22 mouse cellular contexts compared by ENCODE assay signal in the genomic region with DNA sequence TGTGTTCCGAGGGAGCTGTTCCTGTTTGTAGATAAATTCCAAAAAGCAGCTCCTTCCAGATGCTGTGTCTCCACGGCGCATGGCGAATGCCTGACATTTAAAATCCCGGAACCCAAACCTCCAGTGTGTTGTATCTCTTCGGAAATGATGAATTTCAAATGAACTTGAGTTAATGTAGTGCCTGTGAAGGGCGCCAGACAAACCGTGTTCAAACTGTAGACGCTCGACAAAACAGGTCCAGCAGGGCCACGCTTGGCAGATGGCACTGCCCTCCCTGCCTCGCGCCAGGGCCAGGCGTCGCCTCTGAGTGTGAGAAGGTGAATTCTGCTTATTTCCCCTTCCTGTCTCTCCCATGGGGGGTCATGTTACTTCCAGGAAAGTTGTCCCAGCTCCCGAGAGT.
DNase-seq lines count a peak whose midpoint lies in the region; ATAC-seq and TF ChIP-seq lines count a peak whose summit lies in the region.
"Had no signal": no experiment of that assay in that cellular context is flagged by ENCODE, and none has a peak within 500 bp of the region (broad histone marks: within the 10 kb centered on the region; RNA-seq: fewer than 3 reads in every experiment).

No protein-coding gene starts in this region.

- no peak overlapping the region for H3K4me2 ChIP-seq in forebrain, embryonic 15.5 days (replicated peaks)
- no peak overlapping the region for H3K4me2 ChIP-seq in forebrain, embryonic 11.5 days (ENCODE audit: low read depth, low read length, severe bottlenecking)
- H3K4me2 ChIP-seq in lung, embryonic 14.5 days, result no peak overlapping the region
- H3K4me2 ChIP-seq in lung, postnatal 0 days (replicated peaks; ENCODE audit: low read depth, low read length), result no peak overlapping the region
- H3K4me2 ChIP-seq: hindbrain, embryonic 12.5 days; hindbrain, embryonic 15.5 days had no signal

- H3K9me3 ChIP-seq in forebrain, embryonic 15.5 days, result no peaks in the 10 kb centered on the region
- no peaks in the 10 kb centered on the region for H3K9me3 ChIP-seq in forebrain, embryonic 11.5 days (ENCODE audit: control insufficient read depth, low read length)
- H3K9me3 ChIP-seq in lung, embryonic 14.5 days (ENCODE audit: low read depth, low read length), result no peaks in the 10 kb centered on the region
- H3K9me3 ChIP-seq in lung, postnatal 0 days (ENCODE audit: low read length), result no peaks in the 10 kb centered on the region
- H3K9me3 ChIP-seq: heart, embryonic 10.5 days; hindbrain, embryonic 12.5 days; hindbrain, embryonic 15.5 days had no signal

- H3K4me1 ChIP-seq in forebrain, embryonic 15.5 days, result peaks cover 27% of the 10 kb centered on the region
- H3K4me1 ChIP-seq in forebrain, embryonic 11.5 days (replicated peaks; ENCODE audit: control insufficient read depth, insufficient read depth, low read length), result 0 out of 2 replicates have a peak, but pooled peaks cover 3% of the 10 kb centered on the region
- no peaks in the 10 kb centered on the region for H3K4me1 ChIP-seq in lung, embryonic 14.5 days (ENCODE audit: insufficient read depth)
- no peaks in the 10 kb centered on the region for H3K4me1 ChIP-seq in lung, postnatal 0 days (ENCODE audit: insufficient read depth, low read depth, low read length)
- H3K4me1 ChIP-seq: heart, embryonic 10.5 days; hindbrain, embryonic 15.5 days had no signal

- 0 out of 2 replicates have a peak, but pooled peaks have one; percentile 35 for ATAC-seq in forebrain, embryonic 15.5 days (replicated peaks)
- no peak for ATAC-seq in forebrain, embryonic 11.5 days (replicated peaks; ENCODE audit: low FRiP score)
- no peak for ATAC-seq in lung, embryonic 14.5 days (ENCODE audit: insufficient read depth)
- no peak for ATAC-seq in lung, postnatal 0 days
- ATAC-seq: intestine, postnatal 0 days; Patski had no signal

- 61% methylated on average over 16 of the region's 16 CpGs for WGBS in forebrain, embryonic 15.5 days
- 90% methylated on average over 16 of the region's 16 CpGs for WGBS in forebrain, embryonic 11.5 days
- WGBS in lung, embryonic 14.5 days, result 62% methylated on average over 16 of the region's 16 CpGs
- WGBS in lung, postnatal 0 days, result 67% methylated on average over 16 of the region's 16 CpGs

- peak; percentile 18 to 21 for DNase-seq in cerebellum, postnatal 14 days
- no peak for DNase-seq in cerebellum, postnatal 4 days (ENCODE audit: low spot score in 2 of 2)
- no peak for DNase-seq in forebrain, embryonic 11.5 days (ENCODE audit: low spot score)
- peak; percentile 24 for DNase-seq in lung, embryonic 14.5 days
- no peak for DNase-seq in lung, postnatal 0 days (ENCODE audit: low spot score)
- DNase-seq in brain, embryonic 14.5 days (ENCODE audit: low read depth), result peak; percentile 71
- DNase-seq: adrenal gland, postnatal 10 days; adrenal gland, postnatal 36 days; B cell, adult 2 months; cerebellum, adult 11-12 months; cerebellum, adult 8-10 months; gastrocnemius, postnatal 25 days; heart, adult 18-20 months; kidney, adult 2 months had no signal

- H3K9ac ChIP-seq in forebrain, embryonic 15.5 days (replicated peaks), result no peak overlapping the region
- no peak overlapping the region for H3K9ac ChIP-seq in forebrain, embryonic 11.5 days (ENCODE audit: low read length)
- H3K9ac ChIP-seq in lung, embryonic 14.5 days, result no peak overlapping the region
- no peak overlapping the region for H3K9ac ChIP-seq in lung, postnatal 0 days (replicated peaks; ENCODE audit: low read depth)
- H3K9ac ChIP-seq: hindbrain, embryonic 12.5 days; hindbrain, embryonic 15.5 days had no signal

- TF ChIP-seq EP300 in lung, postnatal 0 days (IDR thresholded peaks at IDR 0.05), result no peak

- H3K36me3 ChIP-seq in forebrain, embryonic 15.5 days, result no peaks in the 10 kb centered on the region
- no peaks in the 10 kb centered on the region for H3K36me3 ChIP-seq in forebrain, embryonic 11.5 days (ENCODE audit: control insufficient read depth, insufficient read depth, low read length)
- H3K36me3 ChIP-seq in lung, embryonic 14.5 days (ENCODE audit: insufficient read depth), result no peaks in the 10 kb centered on the region
- no peaks in the 10 kb centered on the region for H3K36me3 ChIP-seq in lung, postnatal 0 days (ENCODE audit: insufficient read depth, low read length)
- H3K36me3 ChIP-seq: G1E; heart, embryonic 10.5 days; hindbrain, embryonic 12.5 days; hindbrain, embryonic 15.5 days had no signal

- no peak for TF ChIP-seq CTCF in lung, embryonic 14.5 days (IDR thresholded peaks at IDR 0.05; ENCODE audit: low read depth)
- no peak for TF ChIP-seq CTCF in lung, postnatal 0 days (IDR thresholded peaks at IDR 0.05)
- no peak for TF ChIP-seq CTCF in brain, embryonic 14.5 days (IDR thresholded peaks at IDR 0.05; ENCODE audit: borderline replicate concordance, extremely low read depth, insufficient read depth, insufficient read length)

- H3K27ac ChIP-seq in forebrain, embryonic 15.5 days (replicated peaks), result peak overlapping the region; percentile 39; the same call in 1 of the 2 replicates
- H3K27ac ChIP-seq in forebrain, embryonic 11.5 days (ENCODE audit: low read depth, low read length), result no peak overlapping the region
- no peak overlapping the region for H3K27ac ChIP-seq in lung, embryonic 14.5 days (ENCODE audit: low read depth)
- no peak overlapping the region for H3K27ac ChIP-seq in lung, postnatal 0 days (ENCODE audit: low read length)
- H3K27ac ChIP-seq: heart, embryonic 10.5 days; hindbrain, embryonic 12.5 days; hindbrain, embryonic 15.5 days had no signal

- H3K4me3 ChIP-seq in forebrain, embryonic 15.5 days, result no peak overlapping the region
- H3K4me3 ChIP-seq in forebrain, embryonic 11.5 days (ENCODE audit: low read depth, low read length), result no peak overlapping the region
- no peak overlapping the region for H3K4me3 ChIP-seq in lung, embryonic 14.5 days (ENCODE audit: low read depth, low read length)
- H3K4me3 ChIP-seq in lung, postnatal 0 days (ENCODE audit: low read depth, low read length), result no peak overlapping the region
- H3K4me3 ChIP-seq: heart, embryonic 10.5 days; hindbrain, embryonic 12.5 days; hindbrain, embryonic 15.5 days had no signal

- no peaks in the 10 kb centered on the region for H3K27me3 ChIP-seq in forebrain, embryonic 15.5 days
- H3K27me3 ChIP-seq in forebrain, embryonic 11.5 days (ENCODE audit: control insufficient read depth, insufficient read depth, low read length), result no peaks in the 10 kb centered on the region
- H3K27me3 ChIP-seq in lung, embryonic 14.5 days (ENCODE audit: insufficient read depth, low read length), result no peaks in the 10 kb centered on the region
- H3K27me3 ChIP-seq in lung, postnatal 0 days (replicated peaks; ENCODE audit: insufficient read depth, low read length), result no peaks in the 10 kb centered on the region
- H3K27me3 ChIP-seq: CH12.LX had no signal

- TF ChIP-seq POLR2A in brain, embryonic 14.5 days (IDR thresholded peaks at IDR 0.05; ENCODE audit: borderline replicate concordance, extremely low read depth, insufficient read depth, insufficient read length, poor library complexity, severe bottlenecking), result no peak

Comparison
In these comparisons a context has a peak if more than half of its experiments do, and no peak if none do; other contexts are left out.
1. DNase-seq: peak in cerebellum, postnatal 14 days (2 of 2), lung, embryonic 14.5 days (single experiment) and brain, embryonic 14.5 days (single experiment); none in cerebellum, postnatal 4 days (0 of 2), forebrain, embryonic 11.5 days (single experiment) and lung, postnatal 0 days (single experiment).